Mouse (Mus musculus): Measurements from ENCODE around the gene Gm6377. TPM values are rescaled to one million over a fixed set of nuclear protein-coding genes. Genes with fewer than 3 reads are reported as not detected.

The Gm6377 gene
- polyA plus RNA-seq (2014; fragmentation: Illumina TruSeq; extraction: RNeasy Lipid Tissue Mini Kit (QIAGEN cat#74804); ENCODE audit: low read depth, low replicate concordance) = 3.1 TPM

DNA sequence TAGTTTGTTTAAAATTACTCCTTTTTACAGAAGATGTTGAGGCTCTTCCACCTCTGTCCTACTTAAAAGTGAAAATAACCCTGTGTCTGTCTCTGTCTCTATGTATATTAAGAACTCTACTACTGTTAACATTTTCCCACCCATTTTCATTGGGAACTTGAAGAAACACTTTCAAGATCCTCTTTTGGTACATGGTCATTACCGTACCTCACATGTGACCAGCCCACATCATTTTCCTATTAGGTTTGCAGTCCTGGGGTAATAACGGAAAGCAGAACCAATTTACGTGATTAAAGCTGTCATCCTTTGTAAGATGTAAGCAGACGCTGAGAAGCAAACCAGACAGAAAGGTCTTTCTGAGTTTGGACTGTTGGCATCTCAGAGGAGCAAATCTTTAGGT is at the start of gene Gm6377:
Gene Gm6377, plus strand, starts transcription at position 289 of the 400 bp plus-strand sequence.

Other genes with a start within 250 kb of the Gm6377 start
- 125 TPM for gene Hmgn5, start 183.4 kb upstream of the Gm6377 start, polyA plus RNA-seq (2014; fragmentation: Illumina TruSeq; extraction: RNeasy Lipid Tissue Mini Kit (QIAGEN cat#74804); ENCODE audit: low read depth, low replicate concordance)
- 703 TPM for gene Sh3bgrl, start 101.4 kb upstream of the Gm6377 start, polyA plus RNA-seq (2014; fragmentation: Illumina TruSeq; extraction: RNeasy Lipid Tissue Mini Kit (QIAGEN cat#74804); ENCODE audit: low read depth, low replicate concordance)

Data from adrenal gland, adult 10 weeks (tissue).